Comparison of ENCODE assay signal across 9 mouse cellular contexts in the genomic region with DNA sequence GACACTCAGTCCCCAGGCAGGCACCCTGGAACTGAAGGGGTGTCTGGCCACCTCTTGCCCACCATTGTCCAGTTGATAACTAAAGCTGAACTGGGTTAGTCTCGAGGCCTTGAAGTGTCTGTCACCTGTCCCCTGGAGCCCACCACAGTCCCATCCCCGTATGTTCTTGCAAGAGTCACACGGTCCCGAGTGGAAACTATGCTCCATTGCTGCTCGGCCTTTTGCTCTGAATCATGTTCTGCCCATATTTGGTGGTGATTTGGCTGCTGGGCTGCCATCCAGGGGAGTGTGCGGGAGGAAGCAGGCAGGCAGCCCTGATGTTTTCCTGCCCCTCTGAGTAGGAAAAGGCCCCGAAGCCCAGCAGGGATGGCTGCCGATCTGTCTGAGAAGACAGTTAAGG. TPM values are rescaled to one million over a fixed set of nuclear protein-coding genes. Genes with fewer than 3 reads are reported as not detected.
DNase-seq lines count a peak whose midpoint lies in the region; ATAC-seq and TF ChIP-seq lines count a peak whose summit lies in the region.
"Had no signal": no experiment of that assay in that cellular context is flagged by ENCODE, and none has a peak within 500 bp of the region (broad histone marks: within the 10 kb centered on the region; RNA-seq: fewer than 3 reads in every experiment).

No protein-coding gene starts in this region.

- no peaks in the 10 kb centered on the region for H3K9me3 ChIP-seq in hindbrain, embryonic 16.5 days (ENCODE audit: control insufficient read depth, low read length)
- H3K9me3 ChIP-seq in limb, embryonic 14.5 days (ENCODE audit: control insufficient read depth, low read length), result no peaks in the 10 kb centered on the region

- no peaks in the 10 kb centered on the region for H3K27me3 ChIP-seq in hindbrain, embryonic 16.5 days (replicated peaks; ENCODE audit: control insufficient read depth, insufficient read depth, low read length)
- no peaks in the 10 kb centered on the region for H3K27me3 ChIP-seq in limb, embryonic 14.5 days (ENCODE audit: control insufficient read depth, insufficient read depth, low read length)

- TF ChIP-seq POLR2A in limb, embryonic 14.5 days (IDR thresholded peaks at IDR 0.05; ENCODE audit: borderline replicate concordance, extremely low read depth, insufficient read depth, insufficient read length), result no peak
- TF ChIP-seq POLR2A in olfactory bulb, adult 2 months (IDR thresholded peaks at IDR 0.05; ENCODE audit: insufficient read depth, low read depth, low read length), result no peak

- peak; percentile 53 for ATAC-seq in frontal cortex, adult (ENCODE audit: low TSS enrichment)
- ATAC-seq in hindbrain, embryonic 16.5 days, result no peak
- ATAC-seq in limb, embryonic 14.5 days (ENCODE audit: low FRiP score, low read depth), result no peak

- H3K4me1 ChIP-seq in hindbrain, embryonic 16.5 days (ENCODE audit: control insufficient read depth, insufficient read depth, low read depth, low read length), result no peaks in the 10 kb centered on the region; the same call in 1 of the 2 replicates
- H3K4me1 ChIP-seq in limb, embryonic 14.5 days (ENCODE audit: control insufficient read depth, insufficient read depth, low read length), result peaks cover 19% of the 10 kb centered on the region
- peaks cover 45% of the 10 kb centered on the region for H3K4me1 ChIP-seq in olfactory bulb, adult 2 months (ENCODE audit: control insufficient read depth, insufficient read depth, low read length)

- peaks cover 42% of the 10 kb centered on the region for H3K36me3 ChIP-seq in hindbrain, embryonic 16.5 days (ENCODE audit: control insufficient read depth, insufficient read depth, low read length)
- peaks cover 31% of the 10 kb centered on the region for H3K36me3 ChIP-seq in limb, embryonic 14.5 days (ENCODE audit: control insufficient read depth, insufficient read depth, low read length)

- H3K4me3 ChIP-seq in hindbrain, embryonic 16.5 days (ENCODE audit: low read length), result no peak overlapping the region
- H3K4me3 ChIP-seq in limb, embryonic 14.5 days (replicated peaks; ENCODE audit: low read length), result no peak overlapping the region
- no peak overlapping the region for H3K4me3 ChIP-seq in olfactory bulb, adult 2 months (ENCODE audit: insufficient read depth, low read depth, low read length)

- 0 out of 2 replicates have a peak overlapping the region, but pooled peaks have one; percentile 23 for H3K9ac ChIP-seq in hindbrain, embryonic 16.5 days (ENCODE audit: low read depth, low read length)
- H3K9ac ChIP-seq in limb, embryonic 14.5 days (ENCODE audit: low read depth, low read length, severe bottlenecking), result no peak overlapping the region

- TF ChIP-seq CTCF in olfactory bulb, adult 2 months (IDR thresholded peaks at IDR 0.05; ENCODE audit: insufficient read depth, low read depth, low read length), result no peak

- DNase-seq in frontal cortex, postnatal 10 days (ENCODE audit: low spot score in 2 of 2), result no peak
- DNase-seq in adrenal gland, adult 2 months, result peak; percentile 86
- peak; percentile 64 for DNase-seq in gastrocnemius, adult 18-20 months (ENCODE audit: low spot score)
- DNase-seq in limb, embryonic 14.5 days (ENCODE audit: low spot score), result peak; percentile 37
- DNase-seq in spleen, postnatal 36 days (ENCODE audit: low spot score in 2 of 2), result no peak

- H3K4me2 ChIP-seq in hindbrain, embryonic 16.5 days (ENCODE audit: low read length), result no peak overlapping the region
- no peak overlapping the region for H3K4me2 ChIP-seq in limb, embryonic 14.5 days (replicated peaks; ENCODE audit: low read depth, low read length, severe bottlenecking)

- WGBS in hindbrain, embryonic 16.5 days, result 67% methylated on average over 8 of the region's 8 CpGs
- 51% methylated on average over 8 of the region's 8 CpGs for WGBS in limb, embryonic 14.5 days
- 15% methylated on average over 8 of the region's 8 CpGs for WGBS in olfactory bulb, adult 2 months

- peak overlapping the region; percentile 59 for H3K27ac ChIP-seq in hindbrain, embryonic 16.5 days (ENCODE audit: low read depth, low read length)
- H3K27ac ChIP-seq in limb, embryonic 14.5 days (replicated peaks; ENCODE audit: low read depth, low read length), result peak overlapping the region; percentile 59
- peak overlapping the region; percentile 85 for H3K27ac ChIP-seq in olfactory bulb, adult 2 months (ENCODE audit: insufficient read depth, low read depth, low read length)

RNA-seq across cellular contexts. Expression of gene Naglu, which starts 9.7 kb away (rescaled TPM):
- 10 to 100 TPM; 38.0 to 42.5 TPM for total RNA-seq in adrenal gland, adult 2 months (2021)
- 102 and 120 TPM in 2 replicates for polyA plus RNA-seq in adrenal gland, adult 2 months (2012; rRNA removed)
- total RNA-seq in gastrocnemius, adult 18-20 months (2021), result 1 to 10 TPM; 3.9 TPM
- polyA plus RNA-seq in hindbrain, embryonic 16.5 days (2015; fragmentation: Nextera tagmentation; extraction: Ambion mirVana), result 13.8 and 13.9 TPM in 2 replicates
- 12.8 and 18.5 TPM in 2 replicates for polyA plus RNA-seq in limb, embryonic 14.5 days (2012; rRNA removed)
- polyA plus RNA-seq in limb, embryonic 14.5 days (2014; fragmentation: Nextera tagmentation; extraction: Ambion mirVana), result 9.8 and 10.3 TPM in 2 replicates
- not detected in 2 replicates for polyA plus RNA-seq in olfactory bulb, adult 2 months (2012; ENCODE audit: insufficient read depth, insufficient read length, low replicate concordance, missing spikeins)

RNA-seq across cellular contexts. Expression of gene Hsd17b1, which starts 18.1 kb away (rescaled TPM):
- 1 to 10 TPM; 1.1 to 2.5 TPM for total RNA-seq in adrenal gland, adult 2 months (2021)
- 2.1 and 2.3 TPM in 2 replicates for polyA plus RNA-seq in adrenal gland, adult 2 months (2012; rRNA removed)
- total RNA-seq in gastrocnemius, adult 18-20 months (2021), result under 1 TPM; 0.16 to 0.33 TPM
- polyA plus RNA-seq in hindbrain, embryonic 16.5 days (2015; fragmentation: Nextera tagmentation; extraction: Ambion mirVana), result 0.26 and 0.50 TPM in 2 replicates
- polyA plus RNA-seq in limb, embryonic 14.5 days (2012; rRNA removed), result 0.23 and 0.42 TPM in 2 replicates
- polyA plus RNA-seq in limb, embryonic 14.5 days (2014; fragmentation: Nextera tagmentation; extraction: Ambion mirVana), result not detected in 2 replicates
- not detected in 2 replicates for polyA plus RNA-seq in olfactory bulb, adult 2 months (2012; ENCODE audit: insufficient read depth, insufficient read length, low replicate concordance, missing spikeins)
- total RNA-seq: MEL had no signal

RNA-seq across cellular contexts. Expression of gene Coasy, which starts 22.2 kb away (rescaled TPM):
- total RNA-seq in adrenal gland, adult 2 months (2021), result 10 to 100 TPM; 86.9 to 90.5 TPM
- polyA plus RNA-seq in adrenal gland, adult 2 months (2012; rRNA removed), result 178 and 187 TPM in 2 replicates
- 1 to 10 TPM; 7.3 to 7.7 TPM for total RNA-seq in gastrocnemius, adult 18-20 months (2021)
- polyA plus RNA-seq in hindbrain, embryonic 16.5 days (2015; fragmentation: Nextera tagmentation; extraction: Ambion mirVana), result 42.5 and 45.9 TPM in 2 replicates
- 49.1 and 64.3 TPM in 2 replicates for polyA plus RNA-seq in limb, embryonic 14.5 days (2012; rRNA removed)
- polyA plus RNA-seq in limb, embryonic 14.5 days (2014; fragmentation: Nextera tagmentation; extraction: Ambion mirVana), result 41.9 and 43.3 TPM in 2 replicates
- polyA plus RNA-seq in olfactory bulb, adult 2 months (2012; ENCODE audit: insufficient read depth, insufficient read length, low replicate concordance, missing spikeins), result not detected in 2 replicates

RNA-seq across cellular contexts. Expression of gene Mlx, which starts 27.0 kb away (rescaled TPM):
- 10 to 100 TPM; 57.8 to 72.3 TPM for total RNA-seq in adrenal gland, adult 2 months (2021)
- polyA plus RNA-seq in adrenal gland, adult 2 months (2012; rRNA removed), result 36.3 and 42.4 TPM in 2 replicates
- total RNA-seq in gastrocnemius, adult 18-20 months (2021), result 10 to 100 TPM; 12.3 to 14.4 TPM
- 91.5 and 101 TPM in 2 replicates for polyA plus RNA-seq in hindbrain, embryonic 16.5 days (2015; fragmentation: Nextera tagmentation; extraction: Ambion mirVana)
- 40.2 and 61.6 TPM in 2 replicates for polyA plus RNA-seq in limb, embryonic 14.5 days (2012; rRNA removed)
- polyA plus RNA-seq in limb, embryonic 14.5 days (2014; fragmentation: Nextera tagmentation; extraction: Ambion mirVana), result 42.4 and 44.4 TPM in 2 replicates
- polyA plus RNA-seq in olfactory bulb, adult 2 months (2012; ENCODE audit: insufficient read depth, insufficient read length, low replicate concordance, missing spikeins), result not detected in 2 replicates

RNA-seq across cellular contexts. Expression of gene Psmc3ip, which starts 35.1 kb away (rescaled TPM):
- total RNA-seq in adrenal gland, adult 2 months (2021), result 1 to 10 TPM; 3.6 to 5.9 TPM
- polyA plus RNA-seq in adrenal gland, adult 2 months (2012; rRNA removed), result 0.38 and 0.71 TPM in 2 replicates
- total RNA-seq in gastrocnemius, adult 18-20 months (2021), result 1 to 10 TPM; 1.7 to 2.0 TPM
- 17.9 and 19.0 TPM in 2 replicates for polyA plus RNA-seq in hindbrain, embryonic 16.5 days (2015; fragmentation: Nextera tagmentation; extraction: Ambion mirVana)
- 15.7 and 24.3 TPM in 2 replicates for polyA plus RNA-seq in limb, embryonic 14.5 days (2012; rRNA removed)
- polyA plus RNA-seq in limb, embryonic 14.5 days (2014; fragmentation: Nextera tagmentation; extraction: Ambion mirVana), result 32.9 and 36.5 TPM in 2 replicates
- polyA plus RNA-seq in olfactory bulb, adult 2 months (2012; ENCODE audit: insufficient read depth, insufficient read length, low replicate concordance, missing spikeins), result not detected in 2 replicates

Comparison
In these comparisons a context has a peak if more than half of its experiments do, and no peak if none do; other contexts are left out.
1. DNase-seq: peak in adrenal gland, adult 2 months (single experiment), gastrocnemius, adult 18-20 months (single experiment) and limb, embryonic 14.5 days (single experiment); none in frontal cortex, postnatal 10 days (0 of 2) and spleen, postnatal 36 days (0 of 2).
2. RNA of gene Naglu, which starts 9.7 kb away (polyA plus RNA-seq): 102 to 120 TPM in adrenal gland, adult 2 months, 13.8 to 13.9 TPM in hindbrain, embryonic 16.5 days and 9.8 to 18.5 TPM in limb, embryonic 14.5 days; not detected in olfactory bulb, adult 2 months; every median in the first group is over 10 times any median in the second.
3. RNA of gene Coasy, which starts 22.2 kb away (polyA plus RNA-seq): 178 to 187 TPM in adrenal gland, adult 2 months, 41.9 to 64.3 TPM in limb, embryonic 14.5 days and 42.5 to 45.9 TPM in hindbrain, embryonic 16.5 days; not detected in olfactory bulb, adult 2 months; every median in the first group is over 10 times any median in the second.
4. Peak in every context shown above with its lines, with median percentiles within 50 percentile points of each other: H3K27ac ChIP-seq.